Mouse (Mus musculus): ENCODE measurements at regions not wholly inside any gene's neighbourhood (a gene's known extent, or its start where the extent isn't known, plus 50 kb on each side); places are given as distances from the start of the nearest gene placed in this dataset.
"Not testable (repeated sequence)": the region's sequence is repeated elsewhere in the genome, so short reads cannot be mapped to it uniquely, and the experiment has no call there.

DNA sequence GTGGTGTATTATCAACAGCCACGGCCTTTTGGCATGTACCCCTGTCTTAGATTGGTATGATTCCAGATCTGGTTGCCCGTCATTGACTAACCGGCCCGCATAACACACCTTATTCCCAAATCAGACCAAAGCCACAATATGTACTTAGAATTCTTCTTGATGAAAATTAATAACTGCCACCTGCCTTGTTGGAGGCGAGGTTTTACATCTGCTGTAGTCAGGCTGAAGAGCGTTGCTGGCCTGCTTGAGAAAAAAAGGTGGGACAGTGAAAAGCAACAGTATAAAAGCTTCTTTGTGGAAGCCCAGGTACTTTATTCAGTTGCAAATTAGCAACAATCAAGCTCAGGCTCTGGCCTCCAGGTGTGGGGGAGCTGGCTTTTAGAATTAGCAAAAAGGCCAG is 223.6 kb upstream of the Car8 start:
- H3K36me3 ChIP-seq (ENCODE audit: control insufficient read depth, insufficient read depth, low read length); H3K27ac ChIP-seq (ENCODE audit: low read length); H3K27me3 ChIP-seq (ENCODE audit: control insufficient read depth, insufficient read depth, low read length); H3K9ac ChIP-seq (replicated peaks; ENCODE audit: low read depth, low read length); H3K9me3 ChIP-seq (ENCODE audit: control insufficient read depth, low read depth, low read length); H3K4me1 ChIP-seq (ENCODE audit: control insufficient read depth, insufficient read depth, low read length); H3K4me2 ChIP-seq (replicated peaks; ENCODE audit: low read depth, low read length); ATAC-seq (ENCODE audit: insufficient number of reproducible peaks, insufficient read depth, low FRiP score, low read depth); H3K4me3 ChIP-seq (ENCODE audit: low read depth, low read length): not testable (repeated sequence)
- 92% methylated on average over 6 of the region's 6 CpGs for WGBS

DNA sequence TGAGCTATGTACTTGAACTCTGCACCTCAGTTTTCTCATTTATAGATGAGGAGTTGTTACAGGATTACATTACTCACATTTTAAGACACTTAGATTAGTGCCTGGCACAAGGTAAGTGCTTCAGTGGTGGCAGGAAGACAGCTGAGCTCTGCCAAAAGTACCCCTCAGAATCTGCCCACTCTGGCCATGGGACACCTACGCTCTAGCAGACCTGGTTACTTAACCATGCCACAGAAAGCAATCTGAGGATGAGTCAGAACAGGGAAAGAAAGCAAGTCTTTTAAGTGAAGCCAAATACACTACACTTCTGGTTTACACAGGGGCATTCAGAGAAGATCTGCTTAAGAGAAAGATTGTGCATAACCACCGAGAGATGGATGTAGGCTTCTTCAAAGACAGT is 215.5 kb upstream of the Car8 start:
- WGBS: 84% methylated on average over 2 of the region's 2 CpGs
- Histone ChIP-seq H3K4me3 (ENCODE audit: low read depth, low read length) (no peak overlapping the region), H3K9ac (replicated peaks; ENCODE audit: low read depth, low read length) (no peak overlapping the region), H3K27ac (ENCODE audit: low read length) (no peak overlapping the region), H3K9me3 (ENCODE audit: control insufficient read depth, low read depth, low read length) (no peaks in the 10 kb centered on the region), H3K4me2 (replicated peaks; ENCODE audit: low read depth, low read length) (no peak overlapping the region), H3K4me1 (ENCODE audit: control insufficient read depth, insufficient read depth, low read length) (no peaks in the 10 kb centered on the region), H3K27me3 (ENCODE audit: control insufficient read depth, insufficient read depth, low read length) (no peaks in the 10 kb centered on the region), H3K36me3 (ENCODE audit: control insufficient read depth, insufficient read depth, low read length) (no peaks in the 10 kb centered on the region)
- no peak for ATAC-seq (ENCODE audit: insufficient number of reproducible peaks, insufficient read depth, low FRiP score, low read depth)

DNA sequence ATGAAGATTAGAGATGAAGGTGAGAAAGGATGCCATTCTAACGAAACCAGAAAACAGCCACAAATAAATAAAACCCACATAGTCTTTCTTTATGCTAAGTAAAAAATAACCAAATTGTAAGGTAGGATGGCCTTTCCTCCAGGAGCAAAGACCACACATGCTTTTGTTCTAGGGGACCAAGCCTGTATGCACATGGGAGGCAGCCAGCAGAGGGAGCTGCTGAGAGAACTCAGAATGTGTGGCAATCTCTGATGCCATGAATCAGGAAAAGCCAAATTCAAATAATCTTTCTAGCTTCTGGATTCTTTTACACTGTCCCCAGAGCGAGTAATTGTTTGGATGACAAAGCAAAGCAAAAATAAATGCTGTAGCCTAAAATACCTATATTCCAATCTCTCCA is 193.6 kb upstream of the Car8 start:
- Histone ChIP-seq H3K27me3 (ENCODE audit: control insufficient read depth, insufficient read depth, low read length) (no peaks in the 10 kb centered on the region), H3K9ac (replicated peaks; ENCODE audit: low read depth, low read length) (no peak overlapping the region), H3K9me3 (ENCODE audit: control insufficient read depth, low read depth, low read length) (no peaks in the 10 kb centered on the region), H3K4me1 (ENCODE audit: control insufficient read depth, insufficient read depth, low read length) (no peaks in the 10 kb centered on the region), H3K4me3 (ENCODE audit: low read depth, low read length) (no peak overlapping the region), H3K36me3 (ENCODE audit: control insufficient read depth, insufficient read depth, low read length) (no peaks in the 10 kb centered on the region), H3K27ac (ENCODE audit: low read length) (no peak overlapping the region), H3K4me2 (replicated peaks; ENCODE audit: low read depth, low read length) (no peak overlapping the region)
- no peak for ATAC-seq (ENCODE audit: insufficient number of reproducible peaks, insufficient read depth, low FRiP score, low read depth)
- 50% methylated on average over 2 of the region's 2 CpGs for WGBS

- Histone ChIP-seq H3K27ac (ENCODE audit: low read length) (no peak overlapping the region), H3K4me2 (replicated peaks; ENCODE audit: low read depth, low read length) (no peak overlapping the region), H3K36me3 (ENCODE audit: control insufficient read depth, insufficient read depth, low read length) (no peaks in the 10 kb centered on the region), H3K4me3 (ENCODE audit: low read depth, low read length) (no peak overlapping the region), H3K4me1 (ENCODE audit: control insufficient read depth, insufficient read depth, low read length) (no peaks in the 10 kb centered on the region), H3K9me3 (ENCODE audit: control insufficient read depth, low read depth, low read length) (no peaks in the 10 kb centered on the region), H3K9ac (replicated peaks; ENCODE audit: low read depth, low read length) (no peak overlapping the region), H3K27me3 (ENCODE audit: control insufficient read depth, insufficient read depth, low read length) (no peaks in the 10 kb centered on the region)
- 43% methylated on average over 1 of the region's 1 CpGs for WGBS
- no peak for ATAC-seq (ENCODE audit: insufficient number of reproducible peaks, insufficient read depth, low FRiP score, low read depth)
Measured at GRCm38 (mm10) chr4:8431032-8431332, 192.1 kb upstream of the Car8 start.

- ATAC-seq (ENCODE audit: insufficient number of reproducible peaks, insufficient read depth, low FRiP score, low read depth): no peak
- no peak overlapping the region for H3K9ac ChIP-seq (replicated peaks; ENCODE audit: low read depth, low read length)
- H3K9me3 ChIP-seq (ENCODE audit: control insufficient read depth, low read depth, low read length): no peaks in the 10 kb centered on the region
- H3K36me3 ChIP-seq (ENCODE audit: control insufficient read depth, insufficient read depth, low read length): no peaks in the 10 kb centered on the region
- H3K4me3 ChIP-seq (ENCODE audit: low read depth, low read length): no peak overlapping the region
- no peaks in the 10 kb centered on the region for H3K27me3 ChIP-seq (ENCODE audit: control insufficient read depth, insufficient read depth, low read length)
- WGBS: 74% methylated on average over 4 of the region's 4 CpGs
- H3K4me1 ChIP-seq (ENCODE audit: control insufficient read depth, insufficient read depth, low read length): no peaks in the 10 kb centered on the region
- no peak overlapping the region for H3K27ac ChIP-seq (ENCODE audit: low read length)
- H3K4me2 ChIP-seq (replicated peaks; ENCODE audit: low read depth, low read length): no peak overlapping the region
Measured at GRCm38 (mm10) chr4:8430269-8431031, 191.6 kb upstream of the Car8 start.

DNA sequence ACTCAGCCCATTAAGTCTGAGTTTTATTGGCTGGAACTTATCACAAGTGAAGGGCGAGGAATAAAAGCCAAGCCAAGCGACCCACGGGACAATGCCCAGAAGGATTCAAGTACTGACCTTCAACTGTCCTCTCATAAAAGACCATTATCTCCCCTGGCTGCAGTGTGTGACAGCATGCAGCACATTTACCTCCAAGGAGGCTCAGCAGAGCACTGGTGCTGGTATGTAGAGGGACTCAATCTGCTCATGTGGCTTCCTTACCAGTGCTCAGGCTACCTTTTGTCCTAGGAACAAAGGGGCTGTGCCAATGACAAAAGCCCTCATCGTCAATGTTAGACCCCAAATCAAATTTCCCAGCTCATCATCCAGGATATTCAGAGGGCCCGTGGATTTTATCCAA is 190.9 kb upstream of the Car8 start:
- WGBS: 73% methylated on average over 5 of the region's 5 CpGs
- H3K27ac ChIP-seq (ENCODE audit: low read length): no peak overlapping the region

GRCm38 (mm10) chr4:8428629-8429523 is 190.0 kb upstream of the Car8 start:
- Histone ChIP-seq H3K4me3 (ENCODE audit: low read depth, low read length) (no peak overlapping the region), H3K9me3 (ENCODE audit: control insufficient read depth, low read depth, low read length) (no peaks in the 10 kb centered on the region), H3K9ac (replicated peaks; ENCODE audit: low read depth, low read length) (no peak overlapping the region), H3K36me3 (ENCODE audit: control insufficient read depth, insufficient read depth, low read length) (no peaks in the 10 kb centered on the region), H3K4me1 (ENCODE audit: control insufficient read depth, insufficient read depth, low read length) (no peaks in the 10 kb centered on the region), H3K27me3 (ENCODE audit: control insufficient read depth, insufficient read depth, low read length) (no peaks in the 10 kb centered on the region), H3K4me2 (replicated peaks; ENCODE audit: low read depth, low read length) (no peak overlapping the region), H3K27ac (ENCODE audit: low read length) (no peak overlapping the region)
- no peak for ATAC-seq (ENCODE audit: insufficient number of reproducible peaks, insufficient read depth, low FRiP score, low read depth)
- WGBS: 79% methylated on average over 11 of the region's 11 CpGs

More for the DNA sequence above, 190.9 kb upstream of the Car8 start:
- Histone ChIP-seq H3K4me3 (ENCODE audit: low read depth, low read length) (no peak overlapping the region), H3K4me1 (ENCODE audit: control insufficient read depth, insufficient read depth, low read length) (no peaks in the 10 kb centered on the region), H3K4me2 (replicated peaks; ENCODE audit: low read depth, low read length) (no peak overlapping the region), H3K27me3 (ENCODE audit: control insufficient read depth, insufficient read depth, low read length) (no peaks in the 10 kb centered on the region), H3K36me3 (ENCODE audit: control insufficient read depth, insufficient read depth, low read length) (no peaks in the 10 kb centered on the region), H3K9me3 (ENCODE audit: control insufficient read depth, low read depth, low read length) (no peaks in the 10 kb centered on the region), H3K9ac (replicated peaks; ENCODE audit: low read depth, low read length) (no peak overlapping the region)
- no peak for ATAC-seq (ENCODE audit: insufficient number of reproducible peaks, insufficient read depth, low FRiP score, low read depth)

DNA sequence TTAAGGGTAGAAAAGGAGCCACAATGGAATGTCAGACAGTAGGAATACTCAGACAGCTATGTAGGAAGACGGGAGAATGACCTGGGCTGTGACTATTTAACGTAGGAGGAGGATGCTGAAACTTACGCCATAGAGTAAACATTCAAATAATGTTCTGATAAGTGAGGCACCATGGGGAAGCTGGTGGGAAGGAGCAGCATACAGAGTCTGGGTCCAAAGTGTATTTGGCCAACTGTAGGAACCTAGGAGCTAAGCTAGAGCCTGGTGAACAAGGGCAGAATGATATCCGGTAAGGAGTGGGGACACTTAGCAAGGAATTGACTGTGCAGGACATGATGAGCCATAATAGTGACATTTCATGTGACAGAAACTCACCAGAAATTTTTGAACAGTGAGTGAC is 189.0 kb upstream of the Car8 start:
- H3K4me2 ChIP-seq (replicated peaks; ENCODE audit: low read depth, low read length): no peak overlapping the region
- no peak for ATAC-seq (ENCODE audit: insufficient number of reproducible peaks, insufficient read depth, low FRiP score, low read depth)
- H3K9ac ChIP-seq (replicated peaks; ENCODE audit: low read depth, low read length): no peak overlapping the region
- no peaks in the 10 kb centered on the region for H3K9me3 ChIP-seq (ENCODE audit: control insufficient read depth, low read depth, low read length)
- 45% methylated on average over 4 of the region's 4 CpGs for WGBS
- H3K4me3 ChIP-seq (ENCODE audit: low read depth, low read length): no peak overlapping the region
- H3K4me1 ChIP-seq (ENCODE audit: control insufficient read depth, insufficient read depth, low read length): no peaks in the 10 kb centered on the region
- no peaks in the 10 kb centered on the region for H3K36me3 ChIP-seq (ENCODE audit: control insufficient read depth, insufficient read depth, low read length)
- H3K27ac ChIP-seq (ENCODE audit: low read length): no peak overlapping the region
- H3K27me3 ChIP-seq (ENCODE audit: control insufficient read depth, insufficient read depth, low read length): no peaks in the 10 kb centered on the region
